Mouse (Mus musculus): ENCODE results near the gene Isg20l2. TPM values are rescaled to one million over a fixed set of nuclear protein-coding genes. Genes with fewer than 3 reads are reported as not detected.

The Isg20l2 gene
- total RNA-seq, 2 experiments from 2014 or later, result 61.7 to 65.1 TPM

DNA sequence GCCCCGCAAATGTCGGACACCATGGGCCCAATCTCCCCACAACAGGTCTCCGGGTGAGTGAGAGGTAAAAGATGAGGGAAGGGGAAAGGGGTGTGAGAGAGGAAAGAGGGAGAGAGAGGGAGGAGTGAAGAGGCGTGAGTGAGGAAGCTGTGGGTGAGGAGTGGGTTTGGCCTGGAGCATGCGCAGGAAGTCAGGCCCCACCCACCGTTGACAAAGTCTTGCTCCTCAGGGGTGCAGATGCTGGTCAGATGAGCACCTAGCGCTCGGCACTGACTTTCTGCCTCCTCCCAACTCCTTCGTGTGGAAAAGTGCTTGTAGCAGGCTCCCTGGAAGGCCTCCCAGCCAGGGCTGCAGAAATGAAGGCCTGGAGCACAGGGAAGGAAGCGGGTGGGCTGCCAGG lies 59.8 kb downstream of the Isg20l2 start:
- ATAC-seq (replicated peaks; ENCODE audit: low FRiP score, low TSS enrichment, poor library complexity, severe bottlenecking), result no peak

Other genes starting within 250 kb of the Isg20l2 start
- not detected in 2 replicates for gene Lrrc71, start 181.7 kb upstream of the Isg20l2 start, total RNA-seq (2014; fragmentation: Nextera tagmentation)
- gene Lrrc71, start 181.7 kb upstream of the Isg20l2 start, total RNA-seq (2017), result 0.23 TPM in 1 of 2 replicates, not detected in the other
- not detected in 2 replicates for gene Ntrk1, start 135.2 kb upstream of the Isg20l2 start, total RNA-seq (2014; fragmentation: Nextera tagmentation)
- gene Ntrk1, start 135.2 kb upstream of the Isg20l2 start, total RNA-seq (2017), result not detected in 2 replicates
- gene Insrr, start 133.4 kb upstream of the Isg20l2 start, total RNA-seq (2014; fragmentation: Nextera tagmentation), result not detected in 2 replicates
- 0.15 TPM in 1 of 2 replicates, not detected in the other for gene Insrr, start 133.4 kb upstream of the Isg20l2 start, total RNA-seq (2017)
- 3.3 and 15.3 TPM in 2 replicates for gene Pear1, start 106.0 kb upstream of the Isg20l2 start, total RNA-seq (2014; fragmentation: Nextera tagmentation)
- 3.2 and 4.3 TPM in 2 replicates for gene Pear1, start 106.0 kb upstream of the Isg20l2 start, total RNA-seq (2017)
- gene Sh2d2a, start 83.6 kb upstream of the Isg20l2 start, total RNA-seq (2014; fragmentation: Nextera tagmentation), result 0.74 and 2.2 TPM in 2 replicates
- 5.2 TPM in 1 of 2 replicates, not detected in the other for gene Sh2d2a, start 83.6 kb upstream of the Isg20l2 start, total RNA-seq (2017)
- gene Prcc, start 44.7 kb upstream of the Isg20l2 start, total RNA-seq (2014; fragmentation: Nextera tagmentation), result 39.9 and 52.2 TPM in 2 replicates
- 30.1 and 48.5 TPM in 2 replicates for gene Prcc, start 44.7 kb upstream of the Isg20l2 start, total RNA-seq (2017)
- 676 and 813 TPM in 2 replicates for gene Hdgf, start 24.0 kb upstream of the Isg20l2 start, total RNA-seq (2014; fragmentation: Nextera tagmentation)
- 908 and 1,020 TPM in 2 replicates for gene Hdgf, start 24.0 kb upstream of the Isg20l2 start, total RNA-seq (2017)
- gene Mrpl24, start 10.8 kb upstream of the Isg20l2 start, total RNA-seq (2014; fragmentation: Nextera tagmentation), result 147 and 201 TPM in 2 replicates
- gene Mrpl24, start 10.8 kb upstream of the Isg20l2 start, total RNA-seq (2017), result 116 and 118 TPM in 2 replicates
- gene Rrnad1, start 403 bp downstream of the Isg20l2 start, total RNA-seq (2014; fragmentation: Nextera tagmentation), result 26.9 and 34.3 TPM in 2 replicates
- gene Rrnad1, start 403 bp downstream of the Isg20l2 start, total RNA-seq (2017), result 4.1 and 10.0 TPM in 2 replicates
- 2.8 TPM in 1 of 2 replicates, not detected in the other for gene Crabp2, start 18.4 kb downstream of the Isg20l2 start, total RNA-seq (2014; fragmentation: Nextera tagmentation)
- 1.2 TPM in 1 of 2 replicates, not detected in the other for gene Crabp2, start 18.4 kb downstream of the Isg20l2 start, total RNA-seq (2017)
- gene Nes, start 40.8 kb downstream of the Isg20l2 start, total RNA-seq (2014; fragmentation: Nextera tagmentation), result not detected in 2 replicates
- 0.84 TPM in 1 of 2 replicates, not detected in the other for gene Nes, start 40.8 kb downstream of the Isg20l2 start, total RNA-seq (2017)
- not detected in 2 replicates for gene Bcan, start 69.9 kb downstream of the Isg20l2 start, total RNA-seq (2014; fragmentation: Nextera tagmentation)
- not detected in 2 replicates for gene Bcan, start 69.9 kb downstream of the Isg20l2 start, total RNA-seq (2017)
- not detected in 2 replicates for gene Hapln2, start 97.3 kb downstream of the Isg20l2 start, total RNA-seq (2014; fragmentation: Nextera tagmentation)
- gene Hapln2, start 97.3 kb downstream of the Isg20l2 start, total RNA-seq (2017), result not detected in 2 replicates
- 48.6 and 79.2 TPM in 2 replicates for gene Gpatch4, start 112.8 kb downstream of the Isg20l2 start, total RNA-seq (2014; fragmentation: Nextera tagmentation)
- gene Gpatch4, start 112.8 kb downstream of the Isg20l2 start, total RNA-seq (2017), result 81.0 and 81.9 TPM in 2 replicates
- gene Naxe, start 128.2 kb downstream of the Isg20l2 start, total RNA-seq (2014; fragmentation: Nextera tagmentation), result 36.8 and 68.7 TPM in 2 replicates
- gene Naxe, start 128.2 kb downstream of the Isg20l2 start, total RNA-seq (2017), result 21.8 and 25.8 TPM in 2 replicates
- not detected in 2 replicates for gene Ttc24, start 148.0 kb downstream of the Isg20l2 start, total RNA-seq (2014; fragmentation: Nextera tagmentation)
- not detected in 2 replicates for gene Ttc24, start 148.0 kb downstream of the Isg20l2 start, total RNA-seq (2017)
- 9.7 and 16.0 TPM in 2 replicates for gene Iqgap3, start 151.7 kb downstream of the Isg20l2 start, total RNA-seq (2014; fragmentation: Nextera tagmentation)
- gene Iqgap3, start 151.7 kb downstream of the Isg20l2 start, total RNA-seq (2017), result 6.6 and 15.2 TPM in 2 replicates
- 91.9 and 97.4 TPM in 2 replicates for gene Mef2d, start 212.1 kb downstream of the Isg20l2 start, total RNA-seq (2014; fragmentation: Nextera tagmentation)
- 19.7 and 50.5 TPM in 2 replicates for gene Mef2d, start 212.1 kb downstream of the Isg20l2 start, total RNA-seq (2017)

Measured in megakaryocyte-erythroid progenitor cell, adult 5-6 weeks (primary cell).